Mouse (Mus musculus) inflammation-experienced regulatory T-cells, adult 6 months (primary cell): Measurements from ENCODE around the gene Usf2. TPM values are rescaled to one million over a fixed set of nuclear protein-coding genes. Genes with fewer than 3 reads are reported as not detected.

Source experiments
- ATAC-seq: one replicate; pipeline ENCODE4 v1.8.0; 2017
- polyA plus RNA-seq, 3 experiments: library from polyadenylated mRNA; unstranded; fragments of 100-300 nt; shearing (Covaris generic); gene quantifications; one replicate each; pipeline ENCODE4 v1.2.1; 2017

Gene Usf2
- polyA plus RNA-seq, 3 experiments from 2014 or later: 8.8 to 18.8 (median 13.6) TPM

GRCm38 (mm10) chr7:30916713-30917112 lies 39.9 kb downstream of the Usf2 start:
- no peak for ATAC-seq

GRCm38 (mm10) chr7:30914732-30915131 lies 41.9 kb downstream of the Usf2 start, which contains the start of gene Mag:
Gene Mag (minus strand): TSS chr7:30914873.
- no peak for ATAC-seq

- ATAC-seq: no peak
These were observed 46.8 kb downstream of the Usf2 start for GRCm38 (mm10) chr7:30909773-30910172.

- ATAC-seq: no peak
These were observed 47.6 kb downstream of the Usf2 start for GRCm38 (mm10) chr7:30908992-30909431.

GRCm38 (mm10) chr7:30908277-30908991 lies 48.2 kb downstream of the Usf2 start:
- ATAC-seq: no peak

- ATAC-seq: no peak
These were observed 52.6 kb downstream of the Usf2 start for GRCm38 (mm10) chr7:30904042-30904441.

Other genes starting within 250 kb of the Usf2 start
- not detected for gene Atp4a, start 244.6 kb downstream of the Usf2 start, polyA plus RNA-seq
- gene Tmem147, start 227.3 kb downstream of the Usf2 start, polyA plus RNA-seq: 10 to 100 TPM; 43.1 to 55.2 (median 48.6) TPM
- gene Gapdhs, start 213.1 kb downstream of the Usf2 start, polyA plus RNA-seq: under 1 TPM in 2 of 3 experiments, not detected in 1; 0.39 to 0.46 TPM
- 1 to 10 TPM in 2 of 3 experiments, not detected in 1; 1.5 to 1.6 TPM for gene Sbsn, start 205.3 kb downstream of the Usf2 start, polyA plus RNA-seq
- gene Dmkn, start 193.0 kb downstream of the Usf2 start, polyA plus RNA-seq: not detected
- not detected for gene Krtdap, start 168.9 kb downstream of the Usf2 start, polyA plus RNA-seq
- 1 to 10 TPM in 1 of 3 experiments, under 1 TPM in 2; 0.50 to 3.1 (median 0.82) TPM for gene Ffar2, start 133.0 kb downstream of the Usf2 start, polyA plus RNA-seq
- gene Ffar3, start 100.6 kb downstream of the Usf2 start, polyA plus RNA-seq: under 1 TPM in 1 of 3 experiments, not detected in 2; 0.27 TPM
- under 1 TPM in 2 of 3 experiments, not detected in 1; 0.17 to 0.20 TPM for gene Ffar1, start 95.2 kb downstream of the Usf2 start, polyA plus RNA-seq
- 10 to 100 TPM; 10.5 to 17.5 (median 12.3) TPM for gene Cd22, start 76.5 kb downstream of the Usf2 start, polyA plus RNA-seq
- not detected for gene Mag, start 41.9 kb downstream of the Usf2 start, polyA plus RNA-seq
- not detected for gene Hamp2, start 32.1 kb downstream of the Usf2 start, polyA plus RNA-seq
- not detected for gene Hamp, start 12.8 kb downstream of the Usf2 start, polyA plus RNA-seq
- gene Lsr, start 16.7 kb upstream of the Usf2 start, polyA plus RNA-seq: 1 to 10 TPM; 1.1 to 2.1 (median 1.4) TPM
- 1 to 10 TPM in 1 of 3 experiments, under 1 TPM in 2; 0.55 to 1.0 (median 0.96) TPM for gene Fam187b, start 17.0 kb upstream of the Usf2 start, polyA plus RNA-seq
- gene Fxyd5, start 85.7 kb upstream of the Usf2 start, polyA plus RNA-seq: 1,000 to 10,000 TPM; 1,847 to 2,152 (median 2,080) TPM
- not detected for gene Fxyd7, start 94.7 kb upstream of the Usf2 start, polyA plus RNA-seq
- under 1 TPM in 1 of 3 experiments, not detected in 2; 0.85 TPM for gene Fxyd1, start 100.4 kb upstream of the Usf2 start, polyA plus RNA-seq
- under 1 TPM in 2 of 3 experiments, not detected in 1; 0.09 to 0.13 TPM for gene Lgi4, start 102.5 kb upstream of the Usf2 start, polyA plus RNA-seq
- under 1 TPM in 1 of 3 experiments, not detected in 2; 0.18 TPM for gene Fxyd3, start 119.9 kb upstream of the Usf2 start, polyA plus RNA-seq
- gene Hpn, start 158.5 kb upstream of the Usf2 start, polyA plus RNA-seq: 10 to 100 TPM in 1 of 3 experiments, 1 to 10 TPM in 2; 3.1 to 11.0 (median 8.1) TPM
- gene Scn1b, start 170.2 kb upstream of the Usf2 start, polyA plus RNA-seq: under 1 TPM in 1 of 3 experiments, not detected in 2; 0.30 TPM
- gene Gramd1a, start 199.1 kb upstream of the Usf2 start, polyA plus RNA-seq: 100 to 1,000 TPM in 1 of 3 experiments, 10 to 100 TPM in 2; 70.7 to 113 (median 98.7) TPM